Mouse (Mus musculus) stomach, postnatal 0 days (tissue): Measurements from ENCODE around the gene Tectb. TPM values are rescaled to one million over a fixed set of nuclear protein-coding genes. Genes with fewer than 3 reads are reported as not detected.

Source experiments
- ATAC-seq: fragments of 200-750 bp; cut with Nextera tagmentation; 2 replicates; pipeline ENCODE4 v1.8.0; 2017; ENCODE audit not compliant: low FRiP score, low TSS enrichment
- DNase-seq: peaks from one replicate; pipeline ENCODE4 v3.0.0-alpha.2; 2016; ENCODE audit warnings: low spot score
- H3K27ac ChIP-seq: fragments of 300-500 bp; sonication (generic); replicated peaks from 2 replicates; pipeline ENCODE4 v1.5.1; 2014; ENCODE audit warnings: mild to moderate bottlenecking, control low read depth
- H3K27me3 ChIP-seq: fragments of 300-500 bp; sonication (generic); 2 replicates; pipeline ENCODE4 v1.6.1; 2014; ENCODE audit warnings: low read length; ENCODE audit not compliant: control insufficient read depth, insufficient read depth
- H3K36me3 ChIP-seq: fragments of 300-500 bp; sonication (generic); 2 replicates; pipeline ENCODE4 v1.6.1; 2014; ENCODE audit warnings: low read length, mixed read lengths; ENCODE audit not compliant: control insufficient read depth, insufficient read depth
- H3K4me1 ChIP-seq: fragments of 300-500 bp; sonication (generic); replicated peaks from 2 replicates; pipeline ENCODE4 v1.6.1; 2014; ENCODE audit warnings: antibody characterized with exemption; ENCODE audit not compliant: control insufficient read depth, insufficient read depth
- H3K4me2 ChIP-seq: fragments of 300-500 bp; sonication (generic); replicated peaks from 2 replicates; pipeline ENCODE4 v1.6.1; 2014; ENCODE audit warnings: low read depth, mild to moderate bottlenecking, control low read depth, moderate library complexity
- H3K4me3 ChIP-seq: fragments of 300-500 bp; sonication (generic); 2 replicates; pipeline ENCODE4 v1.5.1; 2014; ENCODE audit warnings: low read depth, low read length, control low read depth
- H3K9ac ChIP-seq: fragments of 300-500 bp; sonication (generic); 2 replicates; pipeline ENCODE4 v1.6.1; 2014; ENCODE audit warnings: mild to moderate bottlenecking, low read length, control low read depth, mixed read lengths
- H3K9me3 ChIP-seq: fragments of 300-500 bp; sonication (generic); 2 replicates; pipeline ENCODE4 v1.6.1; 2016; ENCODE audit warnings: low read length; ENCODE audit not compliant: control insufficient read depth
- CTCF ChIP-seq: IDR thresholded peaks from 2 replicates; pipeline ENCODE4 v1.5.1; 2016; ENCODE audit warnings: antibody characterized with exemption, low read depth, mild to moderate bottlenecking, moderate library complexity
- EP300 ChIP-seq: optimal IDR thresholded peaks from 2 replicates; pipeline ENCODE3; 2016; ENCODE audit warnings: antibody characterized with exemption
- WGBS: fragments of 180-500 bp; shearing (Covaris S2); extraction: QIAGEN DNeasy Blood & Tissue Kit; methylation state at CpG from one replicate; pipeline ENCODE4 v1.1.7; 2014; 5-methylcytosine and 5-hydroxymethylcytosine counted together
- polyA plus RNA-seq: library from polyadenylated mRNA; unstranded; fragments of >200 nt; fragmentation: Nextera tagmentation; extraction: Ambion mirVana; gene quantifications from 2 replicates; pipeline ENCODE4 v1.2.1, GENCODE M21; 2015

Tectb gene
- polyA plus RNA-seq, 1 experiment from 2014 or later: 0.23 TPM

DNA sequence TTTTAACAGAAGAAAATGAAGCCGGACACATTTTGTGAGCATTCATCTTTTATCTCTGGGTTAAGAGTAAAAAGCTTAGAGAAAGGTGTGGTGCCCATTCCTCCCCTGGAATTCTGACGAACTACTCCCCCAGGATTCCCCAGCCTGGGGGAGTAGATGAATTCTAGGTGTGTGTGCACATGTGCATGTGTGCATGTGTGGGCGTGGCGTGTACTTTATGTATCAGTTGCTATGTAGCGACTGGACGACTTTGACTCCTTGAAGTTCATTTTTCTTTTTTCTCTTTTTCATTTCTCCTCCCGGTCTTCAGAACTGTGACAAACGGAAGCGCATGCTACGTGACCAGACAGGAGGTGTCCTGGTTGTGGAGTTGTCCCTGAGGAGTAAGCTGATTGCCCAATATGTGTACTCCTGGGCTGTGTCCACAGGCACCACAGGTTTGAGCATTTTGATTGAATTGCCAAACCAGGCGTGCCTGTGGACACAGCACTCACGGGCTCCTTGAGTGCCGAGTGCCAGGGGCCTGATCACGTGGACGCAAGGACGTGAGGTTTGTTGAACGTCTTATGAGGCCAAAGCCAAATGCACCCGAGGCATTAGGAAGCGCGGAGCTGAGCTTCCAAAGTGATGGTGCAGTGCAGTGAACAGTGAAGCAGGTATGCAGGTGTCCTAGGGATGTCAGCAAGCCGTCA lies 11.9 kb downstream of the Tectb start:
- no peaks in the 10 kb centered on the region for H3K9me3 ChIP-seq
- H3K4me2 ChIP-seq: no peak overlapping the region; the same call in 1 of the 2 replicates
- ATAC-seq: peak; percentile 86
- H3K27ac ChIP-seq: peak overlapping the region; percentile 75
- WGBS: 63% methylated on average over 21 of the region's 21 CpGs
- DNase-seq: peak; percentile 80
- H3K27me3 ChIP-seq: no peaks in the 10 kb centered on the region
- no peak overlapping the region for H3K4me3 ChIP-seq
- no peaks in the 10 kb centered on the region for H3K4me1 ChIP-seq
- no peaks in the 10 kb centered on the region for H3K36me3 ChIP-seq
- H3K9ac ChIP-seq: no peak overlapping the region
- TF ChIP-seq CTCF: no peak
- TF ChIP-seq EP300: no peak

DNA sequence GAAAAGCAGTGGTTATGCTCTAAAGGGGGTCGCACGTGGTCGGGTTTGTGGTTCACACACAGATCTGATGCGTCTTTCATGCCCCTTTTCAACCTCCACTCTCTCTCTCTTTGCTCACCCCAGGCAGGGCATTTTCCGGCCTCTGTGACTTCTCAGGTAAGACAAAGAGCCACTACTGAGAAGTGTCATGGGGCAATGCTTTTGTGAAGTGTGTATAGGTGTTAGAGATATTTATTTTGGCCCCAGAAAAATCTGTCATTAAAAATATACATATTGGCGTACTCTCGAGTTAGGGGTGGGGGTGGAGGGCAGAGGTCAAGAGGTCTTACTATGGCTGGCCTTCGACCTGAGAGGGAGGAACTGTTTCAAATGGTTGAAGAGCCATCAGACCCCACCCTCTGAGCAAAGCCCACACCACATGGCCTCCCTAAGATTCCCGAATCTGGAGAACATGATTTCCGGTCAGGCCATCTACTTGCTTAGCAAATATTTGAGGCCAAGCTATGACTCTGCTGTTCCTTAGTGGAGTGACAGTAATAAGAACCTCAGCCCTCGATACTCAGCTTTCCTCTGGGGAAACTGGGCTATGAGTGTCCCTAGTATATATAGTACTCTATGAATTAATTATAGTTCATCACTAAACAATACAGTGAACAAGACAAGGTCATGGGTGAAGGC lies 13.3 kb downstream of the Tectb start:
- Histone ChIP-seq H3K4me1 (no peaks in the 10 kb centered on the region), H3K36me3 (no peaks in the 10 kb centered on the region), H3K27ac (no peak overlapping the region; the same call in 1 of the 2 replicates), H3K27me3 (no peaks in the 10 kb centered on the region), H3K9me3 (no peaks in the 10 kb centered on the region), H3K9ac (no peak overlapping the region), H3K4me3 (no peak overlapping the region), H3K4me2 (no peak overlapping the region)
- peak; percentile 47 for ATAC-seq
- no peak for TF ChIP-seq CTCF
- no peak for TF ChIP-seq EP300
- DNase-seq: no peak
- 66% methylated on average over 11 of the region's 11 CpGs for WGBS

DNA sequence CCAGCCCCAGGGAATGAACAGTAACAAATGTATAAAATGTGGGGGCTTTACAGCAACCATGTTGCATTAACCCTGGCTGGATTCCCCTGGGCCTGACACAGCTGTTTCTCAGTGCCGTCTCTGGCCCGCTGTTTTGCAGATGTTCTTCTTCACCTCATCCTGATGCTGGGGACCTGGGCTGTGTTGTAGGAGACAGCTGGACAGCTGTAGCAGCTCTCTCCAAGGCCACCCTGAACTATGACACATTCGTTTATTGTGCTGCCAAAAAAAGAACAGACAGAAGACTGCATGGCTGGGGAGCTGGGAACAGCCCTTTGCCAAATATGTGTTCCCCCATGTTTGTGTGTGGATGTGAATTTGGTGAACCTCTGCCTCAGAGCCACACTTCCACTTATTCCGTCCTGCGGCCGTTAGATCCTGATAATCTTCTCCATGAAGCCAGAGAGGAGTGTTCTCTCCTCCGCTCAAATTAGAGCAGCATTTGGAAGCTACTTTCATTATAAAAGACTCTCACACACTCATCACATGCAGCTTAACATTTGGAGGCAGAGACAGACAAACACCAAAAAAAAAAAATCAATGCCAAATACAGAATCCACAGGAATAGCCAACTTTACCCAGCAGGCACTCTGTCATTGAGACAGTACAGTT lies 14.1 kb downstream of the Tectb start:
- Histone ChIP-seq H3K4me2 (no peak overlapping the region), H3K27me3 (no peaks in the 10 kb centered on the region), H3K36me3 (no peaks in the 10 kb centered on the region), H3K9me3 (no peaks in the 10 kb centered on the region), H3K4me1 (no peaks in the 10 kb centered on the region), H3K4me3 (no peak overlapping the region), H3K9ac (no peak overlapping the region), H3K27ac (no peak overlapping the region; the same call in 1 of the 2 replicates)
- TF ChIP-seq CTCF (no peak), EP300 (no peak)
- DNase-seq (no peak), ATAC-seq (peak; percentile 10; the same call in 1 of the 2 replicates)
- WGBS: 33% methylated on average over 7 of the region's 7 CpGs

DNA sequence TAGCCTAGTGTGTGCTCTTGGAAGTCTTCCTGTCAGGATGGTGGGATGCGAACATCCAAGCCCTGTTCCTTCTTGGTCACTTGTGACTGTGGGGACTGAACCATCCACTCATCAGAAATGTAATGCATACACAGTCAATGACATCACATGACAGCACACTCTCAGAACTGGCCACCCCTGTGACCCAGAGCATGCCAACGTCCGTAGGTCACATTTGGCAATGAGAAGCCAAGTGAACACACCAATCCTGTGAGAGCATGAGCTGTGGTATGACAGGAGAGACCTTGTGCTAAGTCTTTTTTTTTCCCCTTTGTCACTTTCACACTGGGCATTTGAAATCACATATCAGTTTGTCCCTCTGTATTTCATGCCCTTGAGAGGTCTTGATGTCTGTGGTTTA lies 15.0 kb downstream of the Tectb start:
- no peak for ATAC-seq
- Histone ChIP-seq H3K36me3 (no peaks in the 10 kb centered on the region), H3K27ac (no peak overlapping the region), H3K4me1 (no peaks in the 10 kb centered on the region), H3K9ac (no peak overlapping the region), H3K4me2 (no peak overlapping the region), H3K4me3 (no peak overlapping the region), H3K27me3 (no peaks in the 10 kb centered on the region), H3K9me3 (no peaks in the 10 kb centered on the region)
- TF ChIP-seq CTCF (no peak), EP300 (no peak)
- 78% methylated on average over 3 of the region's 3 CpGs for WGBS
- DNase-seq: no peak

DNA sequence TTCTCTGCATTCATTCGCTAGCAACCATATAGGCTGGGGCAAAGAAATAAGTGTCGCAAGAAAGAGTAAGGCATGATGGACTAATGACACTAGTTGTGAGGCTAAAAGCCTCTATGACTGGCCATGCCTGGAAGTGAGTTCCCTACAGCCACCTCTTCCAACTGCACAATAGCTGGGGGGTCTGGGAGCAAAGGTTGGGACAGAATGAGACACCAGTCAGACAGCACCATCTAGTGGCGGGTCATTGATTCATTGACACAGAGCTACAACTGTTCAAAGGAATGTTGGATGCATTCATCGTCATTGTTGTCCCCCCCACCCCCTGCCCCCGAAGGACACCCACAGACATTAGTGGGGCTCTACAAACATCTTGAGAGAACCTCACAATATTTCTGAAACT lies 17.8 kb downstream of the Tectb start:
- no peaks in the 10 kb centered on the region for H3K9me3 ChIP-seq
- no peak overlapping the region for H3K4me3 ChIP-seq
- H3K4me1 ChIP-seq: no peaks in the 10 kb centered on the region
- TF ChIP-seq EP300: no peak
- peak; percentile 90 for TF ChIP-seq CTCF
- no peaks in the 10 kb centered on the region for H3K27me3 ChIP-seq
- WGBS: 32% methylated on average over 5 of the region's 5 CpGs
- no peaks in the 10 kb centered on the region for H3K36me3 ChIP-seq
- ATAC-seq (0 out of 2 replicates have a peak, but pooled peaks have one; percentile 41), DNase-seq (peak; percentile 62)
- no peak overlapping the region for H3K9ac ChIP-seq
- no peak overlapping the region for H3K27ac ChIP-seq
- H3K4me2 ChIP-seq: 0 out of 2 replicates have a peak overlapping the region, but pooled peaks have one; percentile 17
